Mouse (Mus musculus) embryonic facial prominence, embryonic 10.5 days (tissue): ENCODE data around the gene Ddah2. TPM values are rescaled to one million over a fixed set of nuclear protein-coding genes. Genes with fewer than 3 reads are reported as not detected.

Experiments used
- DNase-seq: peaks from one replicate; pipeline ENCODE4 v3.0.0-alpha.2; 2017; ENCODE audit warnings: low spot score
- H3K27ac ChIP-seq: fragments of 300-500 bp; sonication (generic); replicated peaks from 2 replicates; pipeline ENCODE4 v1.5.1; 2016; ENCODE audit warnings: mild to moderate bottlenecking
- H3K27me3 ChIP-seq: fragments of 300-500 bp; sonication (generic); replicated peaks from 2 replicates; pipeline ENCODE4 v1.6.1; 2016; ENCODE audit warnings: low read depth, mild to moderate bottlenecking; ENCODE audit not compliant: poor library complexity, severe bottlenecking
- H3K36me3 ChIP-seq: fragments of 300-500 bp; sonication (generic); replicated peaks from 2 replicates; pipeline ENCODE4 v1.6.1; 2016; ENCODE audit warnings: mild to moderate bottlenecking, moderate library complexity
- H3K4me1 ChIP-seq: fragments of 300-500 bp; sonication (generic); 2 replicates; pipeline ENCODE4 v1.6.1; 2016
- H3K4me3 ChIP-seq: fragments of 300-500 bp; sonication (generic); 2 replicates; pipeline ENCODE4 v1.5.1; 2016; ENCODE audit warnings: mild to moderate bottlenecking, moderate library complexity
- H3K9me3 ChIP-seq: fragments of 300-500 bp; sonication (generic); 2 replicates; pipeline ENCODE4 v1.6.1; 2016; ENCODE audit warnings: mild to moderate bottlenecking
- WGBS: fragments of 180-500 bp; shearing (Covaris S2); methylation state at CpG from one replicate; pipeline ENCODE4 v1.1.7; 2016; 5-methylcytosine and 5-hydroxymethylcytosine counted together
- polyA plus RNA-seq: library from polyadenylated mRNA; unstranded; fragments of >200 nt; fragmentation: Nextera tagmentation; extraction: Ambion mirVana; gene quantifications from 2 replicates; pipeline ENCODE4 v1.2.1, GENCODE M21; 2016

Ddah2 gene
- 482 and 503 TPM in 2 replicates for polyA plus RNA-seq

DNA sequence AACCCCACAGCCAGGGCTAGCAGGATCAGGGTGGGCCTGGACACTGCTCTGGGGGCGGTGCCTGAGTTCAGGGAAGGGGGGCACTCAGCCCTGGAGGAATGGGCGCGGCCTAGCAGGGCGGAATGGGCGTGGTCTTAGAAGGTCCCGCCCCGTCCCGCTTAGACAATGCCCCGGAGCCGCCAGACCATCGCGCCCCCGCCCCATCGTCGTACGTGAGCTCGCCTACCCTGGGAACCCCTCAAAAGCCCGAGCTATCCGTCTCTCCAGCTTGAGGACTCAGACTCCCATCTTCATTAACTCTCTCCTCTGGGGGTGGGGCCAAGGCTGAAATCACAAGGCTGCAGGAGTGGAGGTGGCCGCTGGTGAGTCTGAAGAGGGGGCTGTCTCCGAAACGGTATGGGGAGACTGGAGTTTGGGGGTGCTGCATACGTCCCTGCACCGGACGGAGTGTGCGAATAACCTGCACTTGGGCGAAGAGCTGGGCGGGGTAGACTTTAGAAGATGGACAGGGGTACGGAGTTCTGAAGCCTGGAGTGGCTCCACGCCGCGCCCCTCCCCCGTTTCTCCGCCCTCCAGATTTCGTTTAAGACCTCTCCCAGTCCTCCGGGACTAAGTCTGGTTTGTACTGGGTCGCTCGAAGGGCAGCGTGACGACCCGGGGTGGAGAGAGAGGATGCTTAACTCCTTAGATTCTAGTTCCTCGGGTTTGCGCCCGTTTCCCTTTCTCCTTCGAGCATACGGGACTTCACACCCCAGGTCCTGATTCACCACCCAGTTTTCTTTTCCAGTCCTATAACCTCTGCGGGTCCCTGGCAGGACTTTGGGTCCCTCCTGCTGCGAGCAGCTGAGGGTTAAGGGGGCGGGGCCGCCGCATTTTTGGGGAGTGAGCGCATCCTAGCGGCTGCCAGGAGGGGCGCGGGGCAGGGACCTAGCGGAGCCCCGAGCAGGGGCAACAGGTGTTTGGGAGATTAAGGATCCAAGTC is at the start of gene Ddah2:
Ddah2 (plus strand) TSS at position 125 of the 982 bp plus-strand sequence.
- WGBS, result under 1% methylated on average over 57 of the region's 57 CpGs
- peak; percentile 97 for DNase-seq
- no peaks in the 10 kb centered on the region for H3K9me3 ChIP-seq
- H3K4me1 ChIP-seq, result peaks cover 40% of the 10 kb centered on the region
- H3K4me3 ChIP-seq, result peak within 1 kb of the TSS; percentile 89
- H3K27me3 ChIP-seq, result peaks cover 17% of the 10 kb centered on the region
- H3K27ac ChIP-seq, result peak within 1 kb of the TSS; percentile 98
- H3K36me3 ChIP-seq, result peaks cover 80% of the 10 kb centered on the region

DNA sequence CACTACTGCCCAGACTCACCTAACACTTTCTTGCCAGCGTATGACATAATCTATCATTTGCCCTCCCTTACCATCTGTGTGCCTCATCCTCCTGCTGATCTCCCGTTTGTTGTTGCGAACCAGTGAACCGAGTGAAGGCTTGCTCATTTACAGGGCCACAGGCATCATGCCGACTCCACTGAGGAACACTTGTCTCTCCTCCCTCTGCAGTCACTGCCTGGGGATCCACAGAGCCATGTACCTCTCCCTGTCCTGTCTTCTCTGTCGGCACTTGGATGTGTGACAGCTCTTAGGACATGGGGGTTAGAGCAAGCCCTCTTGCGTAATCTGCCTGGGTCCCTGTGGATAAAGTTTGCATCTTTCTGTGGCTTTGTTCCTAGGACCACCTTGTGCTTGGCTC is 49.2 kb upstream of the Ddah2 start:
- no peak overlapping the region for H3K4me3 ChIP-seq
- DNase-seq, result no peak
- H3K27ac ChIP-seq, result no peak overlapping the region
- no peaks in the 10 kb centered on the region for H3K4me1 ChIP-seq
- H3K36me3 ChIP-seq, result peaks cover 99% of the 10 kb centered on the region
- no peaks in the 10 kb centered on the region for H3K9me3 ChIP-seq
- H3K27me3 ChIP-seq, result no peaks in the 10 kb centered on the region
- WGBS, result 90% methylated on average over 7 of the region's 7 CpGs

DNA sequence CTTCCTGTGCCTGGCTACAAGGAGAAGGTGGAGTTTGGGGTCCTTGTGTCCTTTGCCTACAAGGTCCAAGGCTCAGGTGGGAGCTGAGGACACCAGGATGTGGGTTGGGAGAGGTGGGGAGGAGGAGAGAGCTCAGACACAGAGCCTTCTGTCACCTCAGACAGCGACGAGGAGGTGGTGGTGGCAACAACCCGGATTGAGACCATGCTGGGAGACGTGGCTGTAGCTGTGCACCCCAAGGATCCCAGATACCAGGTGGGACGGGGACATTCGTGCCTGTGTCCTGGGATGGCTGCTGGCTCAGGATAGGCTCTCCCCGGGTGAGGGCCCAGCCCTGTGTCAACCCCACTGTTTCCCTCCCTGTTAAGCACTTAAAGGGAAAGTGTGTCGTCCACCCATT is 47.4 kb upstream of the Ddah2 start:
- WGBS, result 90% methylated on average over 8 of the region's 8 CpGs
- no peaks in the 10 kb centered on the region for H3K9me3 ChIP-seq
- 0 out of 2 replicates have a peak overlapping the region, but pooled peaks have one; percentile 16 for H3K4me3 ChIP-seq
- H3K27me3 ChIP-seq, result no peaks in the 10 kb centered on the region
- no peaks in the 10 kb centered on the region for H3K4me1 ChIP-seq
- H3K36me3 ChIP-seq, result peaks cover 100% of the 10 kb centered on the region
- DNase-seq, result no peak
- no peak overlapping the region for H3K27ac ChIP-seq

DNA sequence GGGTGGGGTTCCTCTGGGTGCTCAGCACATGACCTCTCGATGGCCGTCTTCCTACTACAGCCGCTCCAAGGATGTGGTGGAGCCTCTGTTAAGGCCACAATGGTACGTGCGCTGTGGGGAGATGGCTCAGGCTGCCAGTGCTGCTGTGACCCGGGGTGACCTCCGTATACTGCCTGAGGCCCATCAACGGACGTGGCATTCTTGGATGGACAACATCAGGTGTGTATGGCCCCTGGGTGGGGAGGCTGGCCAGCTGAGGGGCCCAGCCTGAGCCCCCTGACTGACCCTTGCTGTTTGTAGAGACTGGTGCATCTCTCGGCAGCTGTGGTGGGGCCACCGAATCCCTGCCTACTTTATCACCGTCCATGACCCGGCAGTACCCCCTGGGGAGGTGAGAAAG is 46.4 kb upstream of the Ddah2 start:
- Histone ChIP-seq H3K36me3 (peaks cover 100% of the 10 kb centered on the region), H3K27me3 (no peaks in the 10 kb centered on the region), H3K4me1 (no peaks in the 10 kb centered on the region), H3K27ac (no peak overlapping the region), H3K4me3 (no peak overlapping the region), H3K9me3 (no peaks in the 10 kb centered on the region)
- WGBS, result 88% methylated on average over 13 of the region's 13 CpGs
- no peak for DNase-seq

DNA sequence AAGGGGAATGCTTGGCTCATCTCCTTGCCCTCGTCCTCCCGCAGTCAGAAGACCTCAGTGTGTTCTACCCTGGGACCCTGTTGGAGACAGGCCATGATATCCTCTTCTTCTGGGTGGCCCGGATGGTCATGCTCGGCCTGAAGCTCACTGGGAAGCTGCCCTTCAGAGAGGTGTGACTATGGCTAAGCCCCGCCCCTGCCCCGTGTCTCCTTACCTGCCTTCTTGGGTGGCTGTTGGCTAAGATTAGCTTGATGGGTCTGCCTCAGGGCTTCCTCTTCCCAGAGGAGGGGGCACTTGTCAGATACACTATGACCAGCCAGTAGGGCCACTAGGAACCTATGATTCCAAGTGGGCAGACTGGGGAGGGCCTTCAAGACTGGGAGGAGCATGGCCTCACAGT is 45.6 kb upstream of the Ddah2 start:
- no peaks in the 10 kb centered on the region for H3K27me3 ChIP-seq
- H3K4me3 ChIP-seq, result no peak overlapping the region
- H3K9me3 ChIP-seq, result no peaks in the 10 kb centered on the region
- WGBS, result 81% methylated on average over 6 of the region's 6 CpGs
- H3K27ac ChIP-seq, result no peak overlapping the region
- no peak for DNase-seq
- H3K36me3 ChIP-seq, result peaks cover 97% of the 10 kb centered on the region
- no peaks in the 10 kb centered on the region for H3K4me1 ChIP-seq

DNA sequence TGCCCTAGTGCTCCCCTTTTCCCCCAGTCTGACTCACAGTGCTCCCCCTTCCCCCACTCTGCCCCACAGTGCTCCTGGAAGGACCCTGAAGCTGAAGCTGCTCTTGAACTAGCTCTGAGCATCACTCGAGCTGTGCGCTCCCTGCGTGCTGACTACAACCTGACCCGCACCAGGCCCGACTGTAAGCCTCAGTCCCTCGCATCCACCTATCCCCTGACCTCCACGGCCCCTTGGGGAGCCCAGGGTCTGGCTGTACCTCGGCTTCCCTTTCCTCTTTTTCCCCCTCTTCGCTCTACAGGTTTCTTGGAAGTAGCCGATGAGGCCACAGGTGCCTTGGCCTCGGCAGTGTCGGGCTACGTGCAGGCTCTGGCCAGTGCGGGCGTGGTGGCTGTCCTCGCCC is 43.5 kb upstream of the Ddah2 start:
- Histone ChIP-seq H3K36me3 (peaks cover 81% of the 10 kb centered on the region), H3K4me1 (no peaks in the 10 kb centered on the region), H3K27ac (no peak overlapping the region), H3K4me3 (no peak overlapping the region), H3K9me3 (no peaks in the 10 kb centered on the region), H3K27me3 (no peaks in the 10 kb centered on the region)
- DNase-seq, result no peak
- WGBS, result 92% methylated on average over 16 of the region's 16 CpGs

DNA sequence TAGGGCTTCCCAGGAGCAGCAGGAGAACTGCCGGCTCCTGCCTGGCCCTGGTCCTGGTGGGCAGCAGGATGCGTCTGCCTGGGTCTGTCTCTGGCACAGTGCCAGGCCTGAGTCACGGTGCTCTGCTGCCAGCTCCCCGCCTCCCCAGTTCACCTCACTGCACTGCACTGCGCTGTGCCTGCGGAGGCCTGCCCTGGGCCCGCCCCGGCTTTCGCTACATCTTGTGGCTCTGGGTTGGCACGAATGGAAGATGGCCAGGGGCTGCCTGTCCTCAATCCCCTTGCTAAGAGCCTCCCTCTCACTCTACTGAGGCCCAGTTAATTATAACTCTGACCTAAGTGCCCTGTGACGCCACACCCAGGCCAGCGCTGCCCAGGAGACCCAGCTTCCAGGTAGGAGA is 42.5 kb upstream of the Ddah2 start, which contains the start of gene Vwa7:
Vwa7 (plus strand) TSS at position 204 of the 400 bp plus-strand sequence.
- no peak for DNase-seq
- WGBS, result 88% methylated on average over 12 of the region's 12 CpGs
- no peaks in the 10 kb centered on the region for H3K27me3 ChIP-seq
- H3K27ac ChIP-seq, result peak within 1 kb of the TSS; percentile 16; the same call in 1 of the 2 replicates
- H3K4me1 ChIP-seq, result peaks cover 7% of the 10 kb centered on the region
- peaks cover 70% of the 10 kb centered on the region for H3K36me3 ChIP-seq
- no peaks in the 10 kb centered on the region for H3K9me3 ChIP-seq
- peak within 1 kb of the TSS; percentile 11; the same call in 1 of the 2 replicates for H3K4me3 ChIP-seq

DNA sequence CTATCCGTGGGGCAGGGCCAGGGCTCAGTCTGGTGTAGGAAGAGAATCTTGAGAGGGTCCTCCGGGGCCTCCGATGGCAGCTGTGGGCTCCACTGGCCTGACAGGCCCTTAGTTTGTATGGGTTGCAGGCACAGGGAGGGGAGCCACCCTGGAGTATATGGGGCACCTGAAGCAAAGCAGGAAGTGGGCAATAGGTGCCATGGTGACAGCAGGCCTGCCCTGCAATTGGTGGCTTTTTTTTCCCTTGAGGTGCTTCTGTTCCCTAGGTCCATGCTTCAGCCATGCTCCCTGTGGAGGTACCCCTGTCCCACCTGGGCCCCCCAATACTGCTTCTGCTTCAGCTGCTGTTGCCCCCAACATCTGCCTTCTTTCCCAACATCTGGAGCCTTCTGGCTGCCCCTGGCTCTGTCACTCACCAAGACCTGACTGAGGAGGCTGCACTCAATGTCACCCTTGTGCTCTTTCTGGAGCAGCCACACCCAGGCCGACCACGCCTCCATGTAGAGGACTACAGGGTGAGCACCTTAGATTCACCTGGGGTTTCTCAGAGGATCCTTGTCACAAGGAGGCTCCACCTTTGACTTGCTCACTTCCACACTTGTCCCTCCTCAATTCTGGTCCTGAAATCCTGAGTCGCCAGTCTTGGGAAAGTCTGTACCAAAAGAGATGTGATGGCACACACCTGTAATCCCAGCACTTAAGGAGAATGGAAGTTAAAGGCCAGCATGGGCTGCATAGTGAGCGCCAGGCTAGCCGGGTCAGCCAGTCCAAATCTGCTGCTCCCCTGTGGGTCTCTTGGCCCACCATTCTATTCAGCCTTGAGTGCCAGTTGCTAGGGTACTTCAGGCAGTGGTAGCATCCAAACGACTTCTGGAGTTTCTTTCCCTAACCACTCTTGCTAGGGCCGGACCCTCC is 41.8 kb upstream of the Ddah2 start:
- H3K36me3 ChIP-seq, result peaks cover 63% of the 10 kb centered on the region
- H3K27ac ChIP-seq, result no peak overlapping the region
- peak overlapping the region; percentile 11; the same call in 1 of the 2 replicates for H3K4me3 ChIP-seq
- peaks cover 14% of the 10 kb centered on the region for H3K4me1 ChIP-seq
- no peaks in the 10 kb centered on the region for H3K27me3 ChIP-seq
- no peaks in the 10 kb centered on the region for H3K9me3 ChIP-seq
- 78% methylated on average over 10 of the region's 10 CpGs for WGBS
- no peak for DNase-seq

DNA sequence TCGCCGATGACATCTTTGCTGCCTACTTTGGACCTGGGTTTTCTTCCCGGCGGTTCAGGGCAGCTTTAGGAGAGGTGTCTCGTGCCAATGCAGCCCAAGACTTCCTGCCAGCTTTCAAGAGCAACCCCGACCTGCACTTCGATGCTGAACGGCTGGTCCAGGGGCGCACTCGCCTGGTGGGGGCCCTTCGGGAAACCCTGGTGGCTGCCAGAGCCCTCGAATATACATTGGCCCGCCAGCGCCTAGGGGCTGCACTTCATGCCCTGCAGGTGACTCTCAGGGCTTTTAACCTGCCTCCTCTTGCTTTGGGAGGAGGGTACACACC is 41.2 kb upstream of the Ddah2 start:
- H3K9me3 ChIP-seq, result no peaks in the 10 kb centered on the region
- peaks cover 15% of the 10 kb centered on the region for H3K4me1 ChIP-seq
- H3K27ac ChIP-seq, result no peak overlapping the region
- no peaks in the 10 kb centered on the region for H3K27me3 ChIP-seq
- 74% methylated on average over 14 of the region's 14 CpGs for WGBS
- H3K4me3 ChIP-seq, result 0 out of 2 replicates have a peak overlapping the region, but pooled peaks have one; percentile 11
- peaks cover 57% of the 10 kb centered on the region for H3K36me3 ChIP-seq
- DNase-seq, result no peak

DNA sequence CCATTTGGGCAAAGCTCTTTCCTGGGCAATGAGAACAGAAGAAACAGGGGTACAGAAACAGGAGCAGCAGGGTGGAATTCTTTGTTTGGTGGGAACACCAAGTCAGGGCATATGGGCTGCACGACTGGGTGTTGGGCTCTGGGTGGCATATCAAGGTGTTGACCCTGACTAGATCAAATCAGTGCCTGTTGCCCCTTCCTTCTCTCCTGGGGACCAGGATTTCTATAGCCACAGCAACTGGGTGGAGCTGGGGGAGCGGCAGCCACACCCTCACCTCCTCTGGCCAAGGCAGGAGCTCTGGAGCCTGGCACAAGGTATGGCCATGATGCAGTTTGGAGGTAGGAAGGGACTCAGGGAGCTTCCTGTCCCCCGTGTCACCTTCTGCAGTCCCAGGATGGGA is 40.7 kb upstream of the Ddah2 start:
- no peak overlapping the region for H3K4me3 ChIP-seq
- H3K27me3 ChIP-seq, result no peaks in the 10 kb centered on the region
- H3K36me3 ChIP-seq, result peaks cover 52% of the 10 kb centered on the region
- 0 out of 2 replicates have a peak overlapping the region, but pooled peaks have one; percentile 3 for H3K27ac ChIP-seq
- WGBS, result 86% methylated on average over 3 of the region's 3 CpGs
- H3K9me3 ChIP-seq, result no peaks in the 10 kb centered on the region
- peaks cover 16% of the 10 kb centered on the region for H3K4me1 ChIP-seq
- DNase-seq, result no peak

DNA sequence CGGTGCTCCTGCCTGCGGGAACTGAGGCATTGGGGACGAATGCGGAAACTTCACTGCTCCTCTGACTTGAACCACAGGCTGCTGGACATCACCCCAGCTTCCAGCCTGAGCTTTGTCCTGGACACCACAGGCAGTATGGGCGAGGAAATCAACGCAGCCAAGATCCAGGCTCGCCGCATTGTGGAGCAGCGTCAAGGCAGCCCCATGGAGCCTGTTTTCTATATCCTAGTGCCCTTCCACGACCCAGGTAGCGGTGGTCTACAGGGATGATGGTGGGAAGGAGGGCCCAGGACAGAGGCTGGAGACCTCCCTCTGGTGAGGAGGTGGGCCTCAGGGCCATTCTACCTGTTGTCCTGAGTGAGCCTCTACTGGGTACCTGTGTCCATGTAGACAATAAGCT is 38.9 kb upstream of the Ddah2 start:
- DNase-seq, result no peak
- no peak overlapping the region for H3K27ac ChIP-seq
- no peaks in the 10 kb centered on the region for H3K9me3 ChIP-seq
- H3K4me3 ChIP-seq, result peak overlapping the region; percentile 25; the same call in 1 of the 2 replicates
- peaks cover 33% of the 10 kb centered on the region for H3K4me1 ChIP-seq
- H3K27me3 ChIP-seq, result no peaks in the 10 kb centered on the region
- 82% methylated on average over 11 of the region's 11 CpGs for WGBS
- H3K36me3 ChIP-seq, result peaks cover 35% of the 10 kb centered on the region

DNA sequence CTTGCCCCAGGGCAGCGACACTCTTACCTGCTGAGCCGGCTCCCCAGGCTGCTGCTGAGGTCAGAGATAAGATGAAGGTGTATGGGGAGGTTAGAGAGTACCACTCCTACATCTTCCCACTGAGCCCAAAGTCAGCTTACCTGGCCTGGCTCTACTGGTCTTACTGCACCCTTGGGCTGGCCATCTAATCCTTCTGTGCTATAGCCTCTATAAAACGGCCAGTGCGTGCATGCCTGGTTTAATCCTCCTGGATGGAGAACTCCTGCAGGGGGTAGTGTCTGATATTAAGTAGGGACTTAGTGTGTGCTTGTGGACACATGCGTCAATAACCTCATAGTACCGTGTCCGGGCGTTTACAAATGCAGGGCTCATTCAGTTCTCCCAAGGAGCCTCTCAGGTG is 38.3 kb upstream of the Ddah2 start:
- Histone ChIP-seq H3K27me3 (no peaks in the 10 kb centered on the region), H3K36me3 (peaks cover 28% of the 10 kb centered on the region), H3K4me3 (peak overlapping the region; percentile 41; the same call in 1 of the 2 replicates), H3K4me1 (peaks cover 37% of the 10 kb centered on the region), H3K9me3 (no peaks in the 10 kb centered on the region), H3K27ac (no peak overlapping the region)
- DNase-seq, result no peak
- WGBS, result 86% methylated on average over 8 of the region's 8 CpGs
